Mouse (Mus musculus): ENCODE measurements at regions not wholly inside any gene's neighbourhood (a gene's known extent, or its start where the extent isn't known, plus 50 kb on each side); places are given as distances from the start of the nearest gene placed in this dataset.
"Not testable (repeated sequence)": the region's sequence is repeated elsewhere in the genome, so short reads cannot be mapped to it uniquely, and the experiment has no call there.

DNA sequence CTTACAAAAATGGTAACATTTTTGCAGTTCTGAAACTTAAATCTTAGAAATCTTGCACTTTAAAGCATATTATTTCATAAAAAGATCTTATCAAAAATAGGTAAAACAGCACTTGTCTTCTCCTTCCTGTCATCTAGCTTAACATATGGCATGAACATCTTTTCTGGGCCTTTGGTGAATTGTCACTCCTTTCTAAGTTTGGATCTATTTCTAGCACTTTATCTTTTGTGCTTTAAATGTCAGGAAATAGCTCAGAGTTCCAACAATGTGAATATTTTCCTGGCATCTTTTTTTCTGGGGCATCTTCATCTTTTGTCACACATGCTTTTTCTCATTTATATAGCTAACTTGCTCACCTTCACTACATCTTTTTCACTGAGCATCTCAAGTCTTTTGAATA is 527.4 kb upstream of the Gm5150 start:
- no peak for DNase-seq (ENCODE audit: low spot score)

DNA sequence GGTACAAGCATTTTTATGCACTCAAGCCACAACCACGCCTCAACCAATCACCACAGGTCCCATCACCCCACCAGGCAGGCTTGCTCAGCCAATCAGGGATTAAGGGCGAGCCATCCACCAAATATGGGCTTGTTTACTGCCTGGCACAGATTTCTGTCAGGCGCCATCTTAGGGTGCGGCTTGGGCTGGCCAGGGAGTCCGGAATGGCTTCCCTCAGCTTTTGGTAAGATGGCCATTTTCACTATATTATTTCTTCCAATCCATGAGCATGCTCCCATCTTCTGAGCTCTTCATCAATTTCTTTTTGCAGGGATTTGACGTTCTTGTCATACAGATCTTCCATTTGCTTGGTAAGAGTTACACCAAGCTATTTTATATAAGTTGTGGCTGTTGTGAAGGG is 521.3 kb upstream of the Gm5150 start:
- DNase-seq (ENCODE audit: low spot score): not testable (repeated sequence)

DNA sequence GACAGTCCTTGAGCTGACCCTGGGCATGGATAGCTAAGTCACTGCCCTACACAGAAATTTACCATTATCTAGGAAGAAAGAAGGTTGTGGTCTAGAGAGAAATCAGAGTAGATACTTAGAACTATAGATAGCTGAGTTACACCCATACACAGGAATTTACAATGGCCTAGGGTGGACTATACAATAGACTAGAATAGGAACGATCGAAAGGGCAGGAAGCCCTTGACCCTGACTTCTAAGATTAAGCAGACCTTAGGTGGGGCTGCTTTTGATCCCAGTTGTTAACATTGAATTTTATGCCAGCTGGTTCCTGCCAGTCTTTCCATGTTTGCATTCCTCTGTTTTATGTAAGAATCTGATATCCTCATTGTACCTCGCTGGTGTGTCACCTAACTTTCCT is 482.2 kb upstream of the Gm5150 start:
- DNase-seq (ENCODE audit: low spot score): not testable (repeated sequence)

DNA sequence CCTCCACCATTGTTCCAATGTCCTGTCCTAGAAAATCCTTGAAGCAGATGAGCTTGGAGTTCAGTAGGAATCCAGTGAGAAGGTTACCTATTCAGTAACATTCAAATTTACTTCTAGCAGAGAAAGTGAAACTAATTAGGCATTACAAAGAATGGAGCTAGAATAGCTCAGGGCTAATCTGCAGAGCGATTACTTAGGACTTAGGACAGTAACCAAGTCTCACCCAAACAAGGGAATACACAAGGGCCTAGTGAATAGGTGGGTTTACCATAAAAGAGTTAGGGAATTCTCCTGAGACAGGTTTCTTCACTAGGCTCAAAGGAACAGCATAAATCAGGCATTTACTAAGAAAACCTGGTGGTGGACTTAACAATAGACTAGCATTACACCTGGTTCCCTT is 476.5 kb upstream of the Gm5150 start:
- DNase-seq (ENCODE audit: low spot score): no peak

DNA sequence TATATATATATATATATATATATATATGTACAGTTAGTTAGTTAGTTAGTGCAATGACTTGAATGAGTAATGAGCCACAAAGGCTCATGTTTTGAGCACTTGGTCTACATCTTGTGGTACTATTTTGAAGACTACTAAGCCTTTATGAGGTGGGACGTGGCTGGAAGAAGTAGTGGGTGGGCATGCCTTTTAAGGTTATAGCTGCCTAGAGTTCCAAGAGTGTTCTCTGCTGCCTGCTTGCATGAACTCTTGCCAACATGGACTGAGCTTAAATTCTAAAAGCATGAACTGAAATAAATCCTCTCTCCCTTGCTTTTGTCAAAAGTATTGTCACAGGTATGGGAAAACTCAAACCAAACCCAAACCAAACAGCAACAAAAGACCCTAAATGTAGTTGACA is 465.1 kb upstream of the Gm5150 start:
- no peak for DNase-seq (ENCODE audit: low spot score)

DNA sequence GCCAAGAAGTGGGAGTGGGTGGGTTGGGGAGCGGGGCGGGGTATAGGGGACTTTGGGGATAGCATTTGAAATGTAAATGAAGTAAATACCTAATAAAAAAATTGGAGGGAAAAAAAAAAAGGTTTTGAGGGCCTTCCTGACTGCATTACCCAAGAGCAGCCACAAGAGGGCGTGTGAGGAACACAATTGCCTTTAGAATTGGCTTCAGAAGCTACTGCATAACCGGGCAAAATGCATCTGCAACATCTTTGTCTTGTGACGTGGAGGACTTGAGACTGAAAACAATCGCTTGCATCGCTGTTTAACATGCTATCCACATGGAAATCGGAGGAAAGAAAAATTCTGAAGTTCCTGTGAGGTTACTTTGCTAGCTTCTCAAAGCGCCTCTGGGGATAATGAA is 460.2 kb upstream of the Gm5150 start:
- DNase-seq (ENCODE audit: low spot score): peak; percentile 11

DNA sequence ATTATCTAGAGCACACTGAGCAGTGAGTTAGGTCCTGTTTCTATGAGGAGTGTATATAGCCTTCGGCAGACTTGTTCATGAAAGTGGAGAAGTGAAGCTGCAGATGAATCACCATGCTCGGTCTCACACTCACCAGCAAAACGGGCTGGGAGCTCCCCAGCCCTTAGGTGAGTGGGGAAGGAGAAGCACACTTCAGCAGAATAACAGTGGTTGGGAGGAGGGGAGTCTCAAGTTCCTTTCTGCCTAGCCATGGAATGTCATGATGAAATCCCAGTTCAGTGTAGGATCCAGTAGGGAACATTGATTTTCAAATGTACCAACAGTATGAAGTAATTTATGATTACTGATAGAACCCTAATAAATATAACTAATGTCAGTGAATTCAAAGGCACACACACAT is 459.1 kb upstream of the Gm5150 start:
- no peak for DNase-seq (ENCODE audit: low spot score)

DNA sequence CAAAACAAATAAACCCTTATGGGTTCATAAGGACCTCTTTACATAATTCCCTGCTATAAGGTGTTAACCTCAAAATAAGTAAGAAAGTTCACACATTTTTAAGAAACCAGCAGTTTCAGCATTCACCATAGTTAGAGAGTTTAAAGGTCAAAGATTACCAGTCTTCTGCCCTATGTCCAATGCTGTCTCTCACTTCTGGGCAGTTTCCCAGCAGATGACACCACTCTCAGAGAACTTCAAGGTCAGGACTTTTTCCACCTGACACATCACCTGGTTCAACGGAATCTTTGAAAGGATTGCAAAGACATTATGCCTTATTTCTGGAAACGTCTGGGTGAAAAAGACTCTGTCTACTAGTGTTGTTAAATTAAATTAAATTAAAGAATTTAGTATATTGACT is 458.1 kb upstream of the Gm5150 start:
- DNase-seq (ENCODE audit: low spot score): no peak

DNA sequence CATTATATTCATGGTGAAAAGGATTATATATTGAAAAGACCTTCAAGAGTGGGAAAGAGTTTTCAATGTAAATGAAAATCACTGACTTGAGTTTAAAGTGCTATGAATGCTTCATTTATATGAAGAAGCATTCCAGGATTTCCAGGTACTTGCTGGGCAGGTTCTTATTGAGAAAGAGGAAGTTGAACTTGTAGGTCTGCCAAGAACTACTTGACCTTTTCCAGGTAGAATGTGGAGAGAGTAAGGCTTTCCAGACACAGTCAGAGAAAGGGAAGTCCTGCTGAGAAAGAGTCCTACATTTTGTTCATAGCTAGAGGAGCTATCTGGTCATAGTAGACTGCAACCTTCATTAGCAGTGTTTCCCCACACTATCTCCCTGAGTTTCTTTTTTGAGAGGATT is 426.8 kb upstream of the Gm5150 start:
- no peak for DNase-seq (ENCODE audit: low spot score)

DNA sequence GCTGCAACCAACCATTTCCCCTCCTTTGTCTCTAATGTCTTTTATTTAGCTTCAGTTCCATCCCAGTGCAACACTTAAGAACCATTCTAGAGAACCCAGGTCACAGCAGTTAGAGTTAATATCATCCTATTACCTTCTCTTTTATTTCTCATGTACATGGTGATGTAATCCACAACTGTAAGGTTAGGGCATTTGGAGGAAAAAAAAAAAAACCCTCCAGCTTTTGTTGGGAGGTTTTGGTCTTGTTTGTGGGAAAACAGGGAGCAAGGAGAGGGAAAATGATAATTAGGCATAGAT is 425.5 kb upstream of the Gm5150 start:
- no peak for DNase-seq (ENCODE audit: low spot score)

DNA sequence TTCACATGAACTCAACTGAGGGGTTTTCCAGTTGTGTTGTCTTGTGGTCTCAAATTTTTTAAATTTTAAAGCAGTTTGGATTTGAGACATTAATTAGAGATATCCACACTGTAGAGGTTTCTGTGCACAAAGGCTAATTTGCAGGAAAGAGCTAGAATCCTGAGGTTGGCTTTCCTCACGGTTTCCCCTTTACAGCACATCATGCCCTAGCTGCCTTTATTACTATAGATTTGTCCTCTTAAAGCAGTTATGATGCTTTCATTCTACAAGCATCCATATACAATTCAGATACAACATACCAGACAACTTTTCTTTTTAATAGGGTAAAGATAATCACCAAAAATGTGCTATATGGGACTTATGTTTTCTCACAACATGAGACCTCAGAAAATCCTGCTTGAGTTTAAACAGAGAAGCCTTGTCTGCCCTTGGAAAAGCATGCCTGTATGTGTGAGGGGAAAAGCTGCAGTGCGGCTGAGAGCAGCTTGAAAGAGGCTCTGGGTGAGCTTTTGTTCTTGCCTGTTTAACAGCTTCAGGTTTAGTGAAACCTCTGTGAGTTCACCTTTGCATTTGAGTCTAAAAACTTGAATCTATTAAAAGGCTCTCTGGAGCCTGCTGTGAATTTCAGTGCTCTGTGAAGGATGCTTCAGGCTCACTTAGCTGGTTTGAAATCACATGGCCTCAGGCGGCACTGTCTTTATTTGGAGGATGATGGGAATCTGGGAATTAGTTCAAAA is 425.0 kb upstream of the Gm5150 start:
- DNase-seq (ENCODE audit: low spot score): no peak

Data from ovary, postnatal 14 days (tissue).